Mouse (Mus musculus) left cerebral cortex, postnatal 4 days (tissue): ENCODE measurements around the gene Rpl32. TPM values are rescaled to one million over a fixed set of nuclear protein-coding genes. Genes with fewer than 3 reads are reported as not detected.

ENCODE experiments used
- DNase-seq: peaks from one replicate; pipeline ENCODE4 v3.0.0-alpha.2; 2022
- intact Hi-C: fragments of 180-260 bp; cut with DNase I; formaldehyde crosslinking; loops from one replicate; pipeline ENCODE4 v1.15.1; 2025
- microRNA-seq: library from miRNA; unstranded; fragments of <30 nt; microRNA quantifications from one replicate; pipeline ENCODE4 v1.2.0, GENCODE M21; 2022
- total RNA-seq, 2 experiments: library from RNA; stranded (reverse); gene quantifications; 2 replicates each; pipeline ENCODE4 v1.2.3; 2021

Gene Rpl32
- total RNA-seq, 2 experiments from 2014 or later, result 842 to 903 TPM

- intact Hi-C loops, result no loop called here
- no peak for DNase-seq
Observed at GRCm38 (mm10) chr6:115772201-115772600, 36.3 kb downstream of the Rpl32 start.

- no peak for DNase-seq
- intact Hi-C loops, result no loop called here
Observed at GRCm38 (mm10) chr6:115770852-115771251, 37.7 kb downstream of the Rpl32 start.

- intact Hi-C loops, result no loop called here
Observed at GRCm38 (mm10) chr6:115770059-115770670, 38.4 kb downstream of the Rpl32 start.

GRCm38 (mm10) chr6:115768207-115768606, 40.3 kb downstream of the Rpl32 start:
- intact Hi-C loops, result no loop called here
- no peak for DNase-seq

More at GRCm38 (mm10) chr6:115770059-115770670, 38.4 kb downstream of the Rpl32 start:
- no peak for DNase-seq

GRCm38 (mm10) chr6:115767357-115767756, 41.2 kb downstream of the Rpl32 start:
- DNase-seq, result no peak

GRCm38 (mm10) chr6:115764179-115764578, 44.4 kb downstream of the Rpl32 start:
- intact Hi-C loops, result no loop called here
- peak; percentile 93 for DNase-seq

More at GRCm38 (mm10) chr6:115767357-115767756, 41.2 kb downstream of the Rpl32 start:
- intact Hi-C loops, result no loop called here

GRCm38 (mm10) chr6:115761995-115762756, 46.4 kb downstream of the Rpl32 start, which contains the start of gene Tmem40:
TSS of gene Tmem40 (minus strand) at chr6:115762410.
- no peak for DNase-seq

GRCm38 (mm10) chr6:115760982-115761381, 47.6 kb downstream of the Rpl32 start:
- intact Hi-C loops, result no loop called here

More at GRCm38 (mm10) chr6:115761995-115762756, 46.4 kb downstream of the Rpl32 start, which contains the start of gene Tmem40:
- intact Hi-C loops, result no loop called here

GRCm38 (mm10) chr6:115760137-115760536, 48.4 kb downstream of the Rpl32 start:
- no peak for DNase-seq
- intact Hi-C loops, result no loop called here

More at GRCm38 (mm10) chr6:115760982-115761381, 47.6 kb downstream of the Rpl32 start:
- DNase-seq, result no peak

GRCm38 (mm10) chr6:115759461-115759860, 49.1 kb downstream of the Rpl32 start:
- intact Hi-C loops, result no loop called here
- DNase-seq, result no peak

GRCm38 (mm10) chr6:115758981-115759435, 49.5 kb downstream of the Rpl32 start:
- intact Hi-C loops, result no loop called here
- no peak for DNase-seq

- DNase-seq, result no peak
- intact Hi-C loops, result no loop called here
Observed at GRCm38 (mm10) chr6:115755536-115755935, 53.0 kb downstream of the Rpl32 start.

Small RNAs within 50 kb of the gene (microRNA-seq; reads per million reads assigned to microRNA genes)
- gene Mir7660, result not detected

Other genes with a start within 250 kb of the Rpl32 start
- not detected for gene Mkrn2os, start 216.2 kb downstream of the Rpl32 start, total RNA-seq
- gene Mkrn2, start 206.8 kb downstream of the Rpl32 start, total RNA-seq, result 10 to 100 TPM; 45.0 to 45.3 TPM
- 100 to 1,000 TPM; 180 to 191 TPM for gene Raf1, start 132.1 kb downstream of the Rpl32 start, total RNA-seq
- 1 to 10 TPM in 1 of 2 experiments, under 1 TPM in 1; 0.60 to 1.2 TPM for gene Tmem40, start 46.3 kb downstream of the Rpl32 start, total RNA-seq
- gene Cand2, start 34.2 kb downstream of the Rpl32 start, total RNA-seq, result 1 to 10 TPM; 8.3 to 8.5 TPM
- 1 to 10 TPM; 3.0 to 3.6 TPM for gene Efcab12, start 29.7 kb upstream of the Rpl32 start, total RNA-seq
- gene Mbd4, start 44.6 kb upstream of the Rpl32 start, total RNA-seq, result 1 to 10 TPM; 6.4 to 7.1 TPM
- gene Ift122, start 44.7 kb upstream of the Rpl32 start, total RNA-seq, result 10 to 100 TPM; 28.9 to 35.8 TPM
- under 1 TPM; 0.28 to 0.56 TPM for gene Rho, start 123.0 kb upstream of the Rpl32 start, total RNA-seq
- gene H1foo, start 136.2 kb upstream of the Rpl32 start, total RNA-seq, result not detected
- 100 to 1,000 TPM; 167 to 181 TPM for gene Plxnd1, start 186.3 kb upstream of the Rpl32 start, total RNA-seq